Mouse (Mus musculus): Measurements from ENCODE around the gene Dlg2.

- TF ChIP-seq POLR2A (IDR thresholded peaks at IDR 0.05; ENCODE audit: insufficient read depth, low read depth, low read length) = no peak
- TF ChIP-seq EP300 (IDR thresholded peaks at IDR 0.05; ENCODE audit: insufficient read depth, low read depth, low read length) = no peak
Measured at GRCm38 (mm10) chr7:92105477-92105876, 1629.0 kb downstream of the Dlg2 start.
